Mouse (Mus musculus): Measurements from ENCODE around the gene Ipo5. TPM values are rescaled to one million over a fixed set of nuclear protein-coding genes. Genes with fewer than 3 reads are reported as not detected.

Ipo5 gene
- total RNA-seq, 2 experiments from 2014 or later, result 97.1 to 102 TPM

- DNase-seq (ENCODE audit: low spot score in 2 of 2), result no peak
Observed at GRCm38 (mm10) chr14:120912916-120913315, 1.9 kb downstream of the Ipo5 start.

GRCm38 (mm10) chr14:120921805-120922204 lies 10.8 kb downstream of the Ipo5 start:
- no peak for DNase-seq (ENCODE audit: low spot score in 2 of 2)

- DNase-seq (ENCODE audit: low spot score in 2 of 2), result no peak
Observed at GRCm38 (mm10) chr14:120924044-120924443, 13.0 kb downstream of the Ipo5 start.

GRCm38 (mm10) chr14:120925731-120926585 lies 14.9 kb downstream of the Ipo5 start:
- DNase-seq (ENCODE audit: low spot score in 2 of 2), result no peak

GRCm38 (mm10) chr14:120931236-120931635 lies 20.2 kb downstream of the Ipo5 start:
- no peak for DNase-seq (ENCODE audit: low spot score in 2 of 2)

- no peak for DNase-seq (ENCODE audit: low spot score in 2 of 2)
Observed at GRCm38 (mm10) chr14:120933624-120934023, 22.6 kb downstream of the Ipo5 start.

GRCm38 (mm10) chr14:120937102-120937501 lies 26.1 kb downstream of the Ipo5 start:
- no peak for DNase-seq (ENCODE audit: low spot score in 2 of 2)

GRCm38 (mm10) chr14:120942803-120943202 lies 31.8 kb downstream of the Ipo5 start:
- no peak for DNase-seq (ENCODE audit: low spot score in 2 of 2)

GRCm38 (mm10) chr14:120945146-120945545 lies 34.1 kb downstream of the Ipo5 start:
- DNase-seq (ENCODE audit: low spot score in 2 of 2), result no peak

- no peak for DNase-seq (ENCODE audit: low spot score in 2 of 2)
Observed at GRCm38 (mm10) chr14:120947104-120947503, 36.1 kb downstream of the Ipo5 start.

GRCm38 (mm10) chr14:120949002-120949401 lies 38.0 kb downstream of the Ipo5 start:
- DNase-seq (ENCODE audit: low spot score in 2 of 2), result no peak

- no peak for DNase-seq (ENCODE audit: low spot score in 2 of 2)
Observed at GRCm38 (mm10) chr14:120950068-120950467, 39.0 kb downstream of the Ipo5 start.

- no peak for DNase-seq (ENCODE audit: low spot score in 2 of 2)
Observed at GRCm38 (mm10) chr14:120952434-120952833, 41.4 kb downstream of the Ipo5 start.

- no peak for DNase-seq (ENCODE audit: low spot score in 2 of 2)
Observed at GRCm38 (mm10) chr14:120960551-120960950, 49.5 kb downstream of the Ipo5 start.

- DNase-seq (ENCODE audit: low spot score in 2 of 2), result peak; percentile 32 to 69
Observed at GRCm38 (mm10) chr14:120960991-120961390, 50.0 kb downstream of the Ipo5 start.

GRCm38 (mm10) chr14:120967072-120967471 lies 56.0 kb downstream of the Ipo5 start:
- DNase-seq (ENCODE audit: low spot score in 2 of 2), result no peak

- DNase-seq (ENCODE audit: low spot score in 2 of 2), result no peak
Observed at GRCm38 (mm10) chr14:120968723-120969122, 57.7 kb downstream of the Ipo5 start.

GRCm38 (mm10) chr14:120969673-120970072 lies 58.6 kb downstream of the Ipo5 start:
- DNase-seq (ENCODE audit: low spot score in 2 of 2), result no peak

- DNase-seq (ENCODE audit: low spot score in 2 of 2), result no peak
Observed at GRCm38 (mm10) chr14:120970637-120971036, 59.6 kb downstream of the Ipo5 start.

- no peak for DNase-seq (ENCODE audit: low spot score in 2 of 2)
Observed at GRCm38 (mm10) chr14:120971313-120971712, 60.3 kb downstream of the Ipo5 start.

GRCm38 (mm10) chr14:120979559-120979958 lies 68.5 kb downstream of the Ipo5 start:
- peak in 1 of 2 experiments; percentile 39 for DNase-seq (ENCODE audit: low spot score in 2 of 2)

- no peak for DNase-seq (ENCODE audit: low spot score in 2 of 2)
Observed at GRCm38 (mm10) chr14:120989126-120989525, 78.1 kb downstream of the Ipo5 start.
